Mouse (Mus musculus) spleen, adult 2 months (tissue): ENCODE data around the gene Wasf2. TPM values are rescaled to one million over a fixed set of nuclear protein-coding genes. Genes with fewer than 3 reads are reported as not detected.

Experiments
- DNase-seq, 2 experiments: peaks; one replicate each; pipeline versions ENCODE4 v3.0.0 to v3.0.0-alpha.2; 2012 to 2021; ENCODE audit warnings: low spot score in 2 of 2, low read depth in 1 of 2
- H3K27ac ChIP-seq: fragments of 200-500 bp; 2 replicates; pipeline ENCODE4 v1.5.1; 2012; ENCODE audit warnings: low read length, inconsistent platforms; ENCODE audit not compliant: insufficient read depth
- H3K27me3 ChIP-seq: fragments of 200-500 bp; 2 replicates; pipeline ENCODE4 v1.6.1; 2012; ENCODE audit warnings: mild to moderate bottlenecking, moderate library complexity, low read length, inconsistent platforms; ENCODE audit not compliant: control insufficient read depth, insufficient read depth
- H3K36me3 ChIP-seq: fragments of 200-500 bp; 2 replicates; pipeline ENCODE4 v1.6.1; 2012; ENCODE audit warnings: mild to moderate bottlenecking, low read length, inconsistent platforms; ENCODE audit not compliant: control insufficient read depth, insufficient read depth
- H3K4me1 ChIP-seq: fragments of 200-500 bp; 2 replicates; pipeline ENCODE4 v1.6.1; 2011; ENCODE audit warnings: inconsistent platforms; ENCODE audit not compliant: control insufficient read depth, insufficient read depth, insufficient read length
- H3K4me3 ChIP-seq: fragments of 200-500 bp; 2 replicates; pipeline ENCODE4 v1.5.1; 2011; ENCODE audit warnings: mild to moderate bottlenecking, inconsistent platforms; ENCODE audit not compliant: insufficient read depth, insufficient read length; ENCODE audit errors: extremely low read depth
- CTCF ChIP-seq: fragments of 200-500 bp; IDR thresholded peaks from 2 replicates; pipeline ENCODE4 v1.5.1; 2011; ENCODE audit warnings: mild to moderate bottlenecking, inconsistent platforms; ENCODE audit not compliant: insufficient read depth, insufficient read length, insufficient replicate concordance; ENCODE audit errors: extremely low read depth
- POLR2A ChIP-seq: fragments of 200-500 bp; IDR thresholded peaks from 2 replicates; pipeline ENCODE4 v1.6.1; 2011; ENCODE audit warnings: low read depth, low read length, inconsistent platforms
- WGBS: fragments of 180-500 bp; shearing (Covaris S2); methylation state at CpG from one replicate; pipeline ENCODE4 v1.1.7; 2018; 5-methylcytosine and 5-hydroxymethylcytosine counted together
- polyA plus RNA-seq: library from polyadenylated mRNA; depleted of rRNA; stranded (reverse); fragments of >200 nt; gene quantifications from 2 replicates; pipeline ENCODE4 v1.2.3, GENCODE M21; 2012

The Wasf2 gene
- polyA plus RNA-seq, 1 experiment = 76.2 TPM

GRCm38 (mm10) chr4:133210023-133210787 lies 79.9 kb downstream of the Wasf2 start:
- no peak for DNase-seq
- TF ChIP-seq CTCF (no peak), POLR2A (no peak)
- WGBS = 91% methylated on average over 24 of the region's 24 CpGs
- Histone ChIP-seq H3K27me3 (peaks cover 6% of the 10 kb centered on the region), H3K4me3 (no peak overlapping the region), H3K27ac (no peak overlapping the region), H3K4me1 (0 out of 2 replicates have a peak, but pooled peaks cover 4% of the 10 kb centered on the region), H3K36me3 (no peaks in the 10 kb centered on the region)

DNA sequence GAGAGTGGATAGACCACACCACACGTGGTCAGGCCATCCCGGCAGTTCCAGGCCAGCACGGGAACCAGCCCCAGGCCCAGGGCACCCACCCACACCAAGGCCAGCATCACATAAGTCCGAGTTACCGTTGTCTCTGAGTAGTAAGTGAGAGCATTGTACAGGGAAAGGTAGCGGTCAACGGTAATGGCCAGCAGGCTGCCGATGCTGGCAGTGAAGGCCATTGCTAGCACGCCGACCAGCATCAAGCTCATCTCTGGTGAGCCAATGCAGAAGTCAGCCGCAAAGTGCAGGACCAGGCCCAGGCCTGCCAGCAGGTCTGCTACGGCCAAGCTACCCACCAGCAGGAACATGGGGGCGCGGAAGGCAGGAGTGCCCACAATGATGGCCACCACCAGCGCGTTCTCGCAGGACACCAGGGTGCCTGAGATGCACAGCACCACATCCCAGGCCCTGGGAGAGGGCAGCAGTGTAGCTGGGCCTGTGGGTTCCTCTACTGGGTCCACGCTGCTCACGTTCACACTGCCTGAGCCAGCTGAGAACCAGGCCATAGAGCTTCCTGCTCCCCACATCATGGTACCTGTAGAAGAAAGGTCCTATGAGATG lies 80.6 kb downstream of the Wasf2 start:
- no peak for TF ChIP-seq CTCF
- TF ChIP-seq POLR2A = no peak
- H3K4me3 ChIP-seq = no peak overlapping the region
- no peaks in the 10 kb centered on the region for H3K36me3 ChIP-seq
- 94% methylated on average over 19 of the region's 19 CpGs for WGBS
- 0 out of 2 replicates have a peak, but pooled peaks cover 4% of the 10 kb centered on the region for H3K4me1 ChIP-seq
- H3K27me3 ChIP-seq = peaks cover 6% of the 10 kb centered on the region
- DNase-seq = no peak
- no peak overlapping the region for H3K27ac ChIP-seq

DNA sequence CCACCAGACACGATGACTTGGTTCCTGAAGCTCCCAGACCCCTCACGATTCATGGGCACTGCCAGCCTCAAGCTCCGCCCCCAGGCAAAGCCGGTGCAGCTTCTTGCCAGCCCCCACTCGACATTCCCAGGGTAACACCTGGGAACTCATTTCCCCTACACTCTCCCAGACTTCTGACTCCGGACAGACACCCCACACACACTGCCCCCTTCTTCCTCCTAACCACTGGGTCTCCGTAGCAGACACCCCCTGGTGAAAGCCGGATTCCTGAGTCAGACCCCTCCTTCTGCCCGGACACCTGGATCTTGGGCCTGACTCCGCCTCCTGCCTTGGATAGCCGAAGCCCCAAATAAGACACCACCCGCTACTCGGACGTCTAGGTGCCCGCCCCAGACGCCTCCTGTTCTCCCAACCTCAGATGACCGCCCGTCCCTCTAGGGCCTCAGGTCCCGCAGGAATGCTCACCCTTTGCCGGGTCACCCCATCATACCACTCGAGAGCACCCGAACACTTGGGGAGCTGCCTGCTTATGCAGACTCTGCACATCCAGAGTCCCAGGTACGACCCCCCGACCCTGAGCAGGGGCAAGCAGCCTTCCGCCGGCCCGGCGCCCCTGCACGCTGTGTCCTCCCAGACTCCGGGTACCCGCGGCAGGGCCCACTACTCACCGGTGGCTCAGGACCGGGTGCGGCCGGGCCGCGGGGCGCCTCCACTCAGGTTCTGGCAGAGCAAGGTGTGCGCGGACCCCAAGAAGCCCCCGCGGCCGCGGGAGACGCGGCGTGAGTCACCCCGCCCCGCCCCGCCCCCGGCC lies 81.7 kb downstream of the Wasf2 start, which contains the start of the genes Cd164l2 and Gpr3:
Gene Cd164l2 (plus strand): TSS at position 381 of the 811 bp plus-strand sequence.
Gene Gpr3 (minus strand): TSS at position 786 of the 811 bp plus-strand sequence.
- Histone ChIP-seq H3K27ac (no peak within 1 kb of the TSS), H3K4me3 (peak within 1 kb of the TSS; percentile 46), H3K4me1 (0 out of 2 replicates have a peak, but pooled peaks cover 4% of the 10 kb centered on the region), H3K36me3 (no peaks in the 10 kb centered on the region), H3K27me3 (peaks cover 6% of the 10 kb centered on the region)
- TF ChIP-seq POLR2A = no peak
- TF ChIP-seq CTCF = no peak
- 7% methylated on average over 52 of the region's 52 CpGs for WGBS
- no peak for DNase-seq

DNA sequence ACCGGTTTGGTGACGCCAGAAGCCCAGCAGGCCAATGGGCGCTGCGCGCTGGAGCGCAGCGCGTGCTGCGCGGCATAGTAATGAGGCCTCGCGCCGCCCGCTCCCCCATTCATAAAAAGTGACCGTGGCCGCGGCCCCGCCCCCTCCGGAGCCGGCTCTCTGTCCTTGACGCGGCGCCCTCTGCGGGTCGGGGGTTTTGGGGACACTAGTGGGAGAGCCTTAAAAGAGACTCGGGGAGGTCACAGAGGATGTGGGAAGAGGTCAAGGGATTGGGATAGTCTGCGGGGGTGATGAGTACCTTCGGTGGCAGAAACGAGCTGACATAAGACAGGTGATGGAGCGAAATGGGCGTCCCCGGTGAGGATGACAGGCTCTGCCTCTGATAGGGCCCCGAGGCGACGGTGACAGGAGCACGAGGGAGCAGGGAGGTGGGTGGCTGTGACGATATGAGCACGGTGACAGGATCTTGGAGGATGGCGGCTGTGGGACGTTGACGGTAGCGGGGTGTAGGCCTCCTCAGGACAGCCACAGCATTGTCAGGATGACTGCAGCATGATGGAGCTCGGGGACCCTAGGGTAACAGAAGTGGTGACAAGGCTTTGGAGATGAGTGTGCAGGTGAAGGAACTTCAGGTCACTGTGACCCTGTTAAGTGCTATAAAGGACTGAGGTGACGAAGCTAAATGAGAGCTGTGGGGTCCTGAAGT lies 82.4 kb downstream of the Wasf2 start:
- Histone ChIP-seq H3K4me3 (peak overlapping the region; percentile 46), H3K4me1 (0 out of 2 replicates have a peak, but pooled peaks cover 4% of the 10 kb centered on the region), H3K36me3 (no peaks in the 10 kb centered on the region), H3K27me3 (peaks cover 6% of the 10 kb centered on the region), H3K27ac (no peak overlapping the region)
- WGBS = 3% methylated on average over 44 of the region's 44 CpGs
- no peak for TF ChIP-seq CTCF
- DNase-seq = peak in 1 of 2 experiments; percentile 74

- Histone ChIP-seq H3K36me3 (no peaks in the 10 kb centered on the region), H3K4me1 (0 out of 2 replicates have a peak, but pooled peaks cover 4% of the 10 kb centered on the region), H3K27ac (no peak overlapping the region), H3K4me3 (no peak overlapping the region), H3K27me3 (peaks cover 6% of the 10 kb centered on the region)
- 17% methylated on average over 9 of the region's 9 CpGs for WGBS
- no peak for DNase-seq
- TF ChIP-seq POLR2A (no peak), CTCF (no peak)
These were observed 82.9 kb downstream of the Wasf2 start for GRCm38 (mm10) chr4:133213268-133213590.

DNA sequence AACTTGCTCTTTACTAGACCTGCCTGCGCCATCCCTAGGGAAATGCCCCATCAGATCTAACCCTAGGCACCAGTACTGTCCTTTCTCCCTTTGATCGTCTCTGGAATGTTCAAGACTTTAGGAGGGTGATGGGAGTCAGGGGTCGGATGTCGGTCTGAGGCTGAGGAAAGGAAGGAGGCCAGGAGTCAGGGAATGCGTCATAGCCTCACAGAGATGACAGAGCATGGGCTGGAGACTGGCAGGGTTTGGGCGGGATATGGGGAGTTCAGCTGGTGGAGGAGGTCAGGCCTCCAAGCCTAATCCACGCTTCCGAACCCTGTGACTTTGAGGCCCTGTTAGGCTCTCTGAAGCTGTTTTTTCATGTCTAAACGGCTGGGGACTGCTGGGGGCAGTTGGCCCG lies 83.4 kb downstream of the Wasf2 start:
- no peaks in the 10 kb centered on the region for H3K36me3 ChIP-seq
- 0 out of 2 replicates have a peak, but pooled peaks cover 4% of the 10 kb centered on the region for H3K4me1 ChIP-seq
- 71% methylated on average over 10 of the region's 10 CpGs for WGBS
- TF ChIP-seq POLR2A (no peak), CTCF (no peak)
- peaks cover 6% of the 10 kb centered on the region for H3K27me3 ChIP-seq
- no peak overlapping the region for H3K27ac ChIP-seq
- H3K4me3 ChIP-seq = no peak overlapping the region
- no peak for DNase-seq
